Mouse (Mus musculus) Muller cell, postnatal 12 days (primary cell): ENCODE results near the gene Agpat1.
A peak's percentile ranks its signal among the peaks of the same experiment; 100 is the strongest.

ENCODE experiments used
- DNase-seq: peaks from one replicate; pipeline ENCODE4 v3.0.0-alpha.2; 2015; ENCODE audit errors: inconsistent ontology term

Gene Agpat1

GRCm38 (mm10) chr17:34653746-34654285, 49.8 kb downstream of the Agpat1 start:
- DNase-seq: peak; percentile 33

- no peak for DNase-seq
These were observed 50.3 kb downstream of the Agpat1 start for GRCm38 (mm10) chr17:34654392-34654791.

GRCm38 (mm10) chr17:34655160-34655559, 51.1 kb downstream of the Agpat1 start:
- no peak for DNase-seq

- peak; percentile 97 for DNase-seq
These were observed 51.5 kb downstream of the Agpat1 start for GRCm38 (mm10) chr17:34655581-34655991.

GRCm38 (mm10) chr17:34656666-34657065, 52.6 kb downstream of the Agpat1 start:
- DNase-seq: no peak

GRCm38 (mm10) chr17:34657271-34657670, 53.2 kb downstream of the Agpat1 start:
- no peak for DNase-seq

- no peak for DNase-seq
These were observed 54.1 kb downstream of the Agpat1 start for GRCm38 (mm10) chr17:34658145-34658544.

- DNase-seq: no peak
These were observed 54.5 kb downstream of the Agpat1 start for GRCm38 (mm10) chr17:34658591-34658990.

GRCm38 (mm10) chr17:34659181-34659896, 55.3 kb downstream of the Agpat1 start:
- peak; percentile 36 for DNase-seq

- no peak for DNase-seq
These were observed 55.8 kb downstream of the Agpat1 start for GRCm38 (mm10) chr17:34659897-34660214.

GRCm38 (mm10) chr17:34660259-34660820, 56.3 kb downstream of the Agpat1 start:
- no peak for DNase-seq

GRCm38 (mm10) chr17:34661121-34661591, 57.1 kb downstream of the Agpat1 start:
- peak; percentile 62 for DNase-seq

- DNase-seq: no peak
These were observed 58.4 kb downstream of the Agpat1 start for GRCm38 (mm10) chr17:34662468-34662867.

GRCm38 (mm10) chr17:34662978-34663377, 58.9 kb downstream of the Agpat1 start:
- DNase-seq: no peak
